Mouse (Mus musculus) forebrain, embryonic 16.5 days (tissue): Measurements from ENCODE around the gene Arsg. TPM values are rescaled to one million over a fixed set of nuclear protein-coding genes. Genes with fewer than 3 reads are reported as not detected.

Source experiments
- ATAC-seq: fragments of 200-750 bp; cut with Nextera tagmentation; 2 replicates; pipeline ENCODE4 v1.8.0; 2017; ENCODE audit warnings: mild to moderate bottlenecking, moderate library complexity
- H3K27ac ChIP-seq: fragments of 300-500 bp; sonication (generic); 2 replicates; pipeline ENCODE4 v1.5.1; 2014; ENCODE audit warnings: low read length, control low read depth
- H3K27me3 ChIP-seq: fragments of 300-500 bp; sonication (generic); replicated peaks from 2 replicates; pipeline ENCODE4 v1.6.1; 2014; ENCODE audit warnings: low read length; ENCODE audit not compliant: control insufficient read depth, insufficient read depth
- H3K36me3 ChIP-seq: fragments of 300-500 bp; sonication (generic); 2 replicates; pipeline ENCODE4 v1.6.1; 2014; ENCODE audit not compliant: control insufficient read depth, insufficient read depth
- H3K4me1 ChIP-seq: fragments of 300-500 bp; sonication (generic); replicated peaks from 2 replicates; pipeline ENCODE4 v1.6.1; 2014; ENCODE audit warnings: low read length; ENCODE audit not compliant: control insufficient read depth, insufficient read depth
- H3K4me2 ChIP-seq: fragments of 300-500 bp; sonication (generic); 2 replicates; pipeline ENCODE4 v1.6.1; 2014; ENCODE audit warnings: mild to moderate bottlenecking, low read length, control low read depth
- H3K4me3 ChIP-seq: fragments of 300-500 bp; sonication (generic); replicated peaks from 2 replicates; pipeline ENCODE4 v1.5.1; 2014; ENCODE audit warnings: mild to moderate bottlenecking, low read length, control low read depth
- H3K9ac ChIP-seq: fragments of 300-500 bp; sonication (generic); replicated peaks from 2 replicates; pipeline ENCODE4 v1.6.1; 2014; ENCODE audit warnings: low read depth, low read length, control low read depth
- H3K9me3 ChIP-seq: fragments of 300-500 bp; sonication (generic); 2 replicates; pipeline ENCODE4 v1.6.1; 2016; ENCODE audit warnings: low read length; ENCODE audit not compliant: control insufficient read depth
- WGBS: fragments of 180-500 bp; shearing (Covaris S2); extraction: QIAGEN DNeasy Blood & Tissue Kit; methylation state at CpG from one replicate; pipeline ENCODE4 v1.1.7; 2014; 5-methylcytosine and 5-hydroxymethylcytosine counted together
- polyA plus RNA-seq: library from polyadenylated mRNA; unstranded; fragments of >200 nt; fragmentation: Nextera tagmentation; extraction: Ambion mirVana; gene quantifications from 2 replicates; pipeline ENCODE4 v1.2.1, GENCODE M21; 2015

The Arsg gene
- polyA plus RNA-seq, 1 experiment from 2014 or later = 4.1 TPM

DNA sequence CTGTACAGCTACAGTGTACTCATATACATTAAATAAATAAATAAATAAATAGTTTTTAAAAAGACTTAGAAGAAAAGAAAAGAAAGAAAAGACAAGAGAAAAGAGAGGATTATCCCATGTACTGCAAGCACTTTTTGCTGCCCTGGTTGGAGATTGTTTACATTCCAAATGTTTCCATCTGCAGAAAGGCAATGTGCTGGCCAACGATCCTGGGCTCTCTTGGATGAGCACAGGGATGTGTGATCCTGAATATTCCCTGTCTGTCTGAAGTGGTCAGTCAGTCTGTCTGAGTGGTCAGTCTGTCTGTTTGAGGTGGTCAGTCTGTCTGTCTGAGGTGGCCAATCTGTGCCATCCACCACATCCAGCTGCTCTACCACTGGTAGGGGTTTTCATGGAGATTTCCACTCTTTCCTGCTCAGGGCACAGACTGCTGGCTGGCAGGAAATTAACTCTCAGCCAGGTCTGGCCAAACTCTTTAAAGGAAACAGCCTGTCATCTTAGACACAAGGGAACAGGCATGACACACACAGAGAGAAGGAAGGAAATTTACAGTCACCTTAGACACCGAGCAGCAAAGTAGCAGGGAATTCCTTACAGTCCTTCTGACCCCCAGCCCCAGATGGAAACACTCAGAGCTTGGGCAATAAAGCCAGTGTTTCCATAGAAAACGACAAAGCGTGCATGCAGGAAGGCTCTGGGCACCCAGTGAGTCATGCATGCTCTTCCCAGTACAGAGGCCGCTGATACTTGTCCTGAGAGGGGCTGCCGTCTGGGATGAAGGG is 120.2 kb downstream of the Arsg start:
- Histone ChIP-seq H3K36me3 (no peaks in the 10 kb centered on the region), H3K27me3 (no peaks in the 10 kb centered on the region), H3K4me1 (no peaks in the 10 kb centered on the region), H3K27ac (no peak overlapping the region), H3K4me2 (no peak overlapping the region), H3K9ac (no peak overlapping the region), H3K9me3 (no peaks in the 10 kb centered on the region), H3K4me3 (no peak overlapping the region)
- ATAC-seq = no peak
- WGBS = 83% methylated on average over 6 of the region's 6 CpGs

GRCm38 (mm10) chr11:109594761-109595160 is 121.6 kb downstream of the Arsg start:
- ATAC-seq = no peak
- WGBS = 87% methylated on average over 8 of the region's 8 CpGs
- no peak overlapping the region for H3K9ac ChIP-seq
- H3K4me3 ChIP-seq = no peak overlapping the region
- no peaks in the 10 kb centered on the region for H3K27me3 ChIP-seq
- H3K27ac ChIP-seq = no peak overlapping the region
- no peaks in the 10 kb centered on the region for H3K4me1 ChIP-seq
- no peak overlapping the region for H3K4me2 ChIP-seq
- H3K9me3 ChIP-seq = no peaks in the 10 kb centered on the region
- H3K36me3 ChIP-seq = no peaks in the 10 kb centered on the region

- Histone ChIP-seq H3K27me3 (no peaks in the 10 kb centered on the region), H3K4me1 (no peaks in the 10 kb centered on the region), H3K4me2 (no peak overlapping the region), H3K9ac (no peak overlapping the region), H3K36me3 (no peaks in the 10 kb centered on the region), H3K9me3 (no peaks in the 10 kb centered on the region), H3K4me3 (no peak overlapping the region), H3K27ac (no peak overlapping the region)
- no peak for ATAC-seq
- WGBS = 90% methylated on average over 12 of the region's 12 CpGs
These were observed 125.8 kb downstream of the Arsg start for GRCm38 (mm10) chr11:109598778-109599570.

DNA sequence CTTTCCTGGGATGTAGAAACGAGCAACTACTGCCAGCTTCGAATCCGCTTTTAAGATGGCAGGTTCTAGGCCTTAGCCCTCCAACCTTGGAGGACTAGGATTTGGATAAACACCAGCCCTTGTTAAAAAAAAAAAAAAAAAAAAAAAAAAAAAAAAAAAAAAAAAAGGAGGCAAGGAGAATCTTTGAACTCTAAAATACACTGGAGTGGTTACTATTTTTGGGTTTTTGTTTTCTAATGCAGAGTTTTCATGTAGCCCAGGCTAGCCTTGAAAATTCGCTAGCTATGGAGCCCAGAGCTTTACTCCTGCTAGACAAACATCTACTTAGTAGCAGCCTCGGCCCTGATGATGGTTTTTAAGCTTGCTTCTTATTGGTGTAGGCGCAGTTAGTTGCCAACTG is 134.4 kb downstream of the Arsg start:
- no peaks in the 10 kb centered on the region for H3K27me3 ChIP-seq
- no peak overlapping the region for H3K4me2 ChIP-seq
- H3K27ac ChIP-seq = no peak overlapping the region
- H3K36me3 ChIP-seq = no peaks in the 10 kb centered on the region
- no peaks in the 10 kb centered on the region for H3K9me3 ChIP-seq
- H3K4me1 ChIP-seq = peaks cover 9% of the 10 kb centered on the region
- H3K9ac ChIP-seq = no peak overlapping the region
- 71% methylated on average over 6 of the region's 6 CpGs for WGBS
- H3K4me3 ChIP-seq = no peak overlapping the region
- ATAC-seq = no peak

DNA sequence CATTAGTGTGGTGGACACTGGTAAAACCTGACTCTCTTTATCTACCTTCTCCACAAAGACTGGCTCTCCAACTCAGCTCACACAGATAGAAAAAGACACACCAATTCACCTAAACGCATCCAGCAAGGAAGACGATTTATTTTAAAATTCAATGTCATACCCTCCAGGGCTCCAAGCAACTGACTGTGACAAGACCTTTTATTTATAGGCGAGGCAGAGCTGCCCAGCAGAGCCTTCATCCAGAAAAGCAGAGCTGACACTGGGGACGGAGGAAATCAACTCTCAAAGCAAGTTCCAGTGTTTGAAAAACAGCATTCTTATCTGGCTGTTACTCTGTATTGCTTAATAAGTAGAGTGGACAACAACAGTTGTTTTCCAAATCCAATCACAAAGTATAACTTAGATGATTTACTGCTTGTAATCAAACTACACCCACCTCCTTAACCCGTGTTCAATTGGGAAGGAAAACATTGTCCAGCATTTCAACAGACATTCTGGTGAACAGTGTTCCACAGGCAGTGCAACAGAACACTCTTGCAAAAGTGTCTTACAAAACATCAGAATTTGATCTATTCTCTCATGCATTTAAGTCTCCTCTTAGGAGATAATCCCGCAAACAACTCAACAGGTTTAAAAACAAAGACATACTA is 135.9 kb downstream of the Arsg start:
- Histone ChIP-seq H3K4me1 (peaks cover 9% of the 10 kb centered on the region), H3K9me3 (no peaks in the 10 kb centered on the region), H3K4me3 (no peak overlapping the region), H3K36me3 (no peaks in the 10 kb centered on the region), H3K27ac (no peak overlapping the region), H3K27me3 (0 out of 2 replicates have a peak, but pooled peaks cover 2% of the 10 kb centered on the region), H3K4me2 (no peak overlapping the region), H3K9ac (no peak overlapping the region)
- 78% methylated on average over 6 of the region's 6 CpGs for WGBS
- ATAC-seq = no peak

- H3K27me3 ChIP-seq = 0 out of 2 replicates have a peak, but pooled peaks cover 2% of the 10 kb centered on the region
- H3K36me3 ChIP-seq = no peaks in the 10 kb centered on the region
- H3K4me3 ChIP-seq = peak overlapping the region; percentile 78
- H3K4me1 ChIP-seq = peaks cover 9% of the 10 kb centered on the region
- no peak for ATAC-seq
- WGBS = 4% methylated on average over 9 of the region's 9 CpGs
- H3K4me2 ChIP-seq = peak overlapping the region; percentile 88
- H3K27ac ChIP-seq = no peak overlapping the region
- H3K9ac ChIP-seq = peak overlapping the region; percentile 68
- no peaks in the 10 kb centered on the region for H3K9me3 ChIP-seq
These were observed 137.0 kb downstream of the Arsg start for GRCm38 (mm10) chr11:109610046-109610794.

DNA sequence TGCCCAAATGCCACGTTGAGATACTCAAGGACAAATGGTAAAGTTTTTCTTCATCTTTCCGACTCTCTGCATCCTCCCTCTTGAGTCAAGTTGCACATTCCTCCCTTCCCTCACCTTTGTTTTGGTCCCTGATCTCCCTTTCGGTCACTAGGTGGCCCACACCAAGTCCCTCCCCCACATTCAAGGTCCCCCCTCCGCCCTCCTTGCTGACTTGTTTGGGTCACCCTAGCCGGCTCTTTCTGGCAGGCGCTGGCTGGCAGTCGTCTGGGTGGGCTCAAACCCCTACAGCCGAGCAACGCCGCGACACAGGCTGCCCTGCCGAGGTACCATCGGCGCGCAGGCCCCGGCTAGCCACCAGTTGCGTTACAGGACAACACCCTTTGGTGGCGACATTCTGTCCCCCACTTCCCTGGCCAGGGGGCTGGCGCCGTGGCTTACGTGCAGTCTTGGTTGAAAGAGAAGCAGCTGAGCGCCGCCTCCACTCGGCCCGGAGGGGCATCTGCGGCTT is 137.7 kb downstream of the Arsg start:
- Histone ChIP-seq H3K27me3 (0 out of 2 replicates have a peak, but pooled peaks cover 2% of the 10 kb centered on the region), H3K4me2 (peak overlapping the region; percentile 88), H3K9ac (peak overlapping the region; percentile 68), H3K4me3 (peak overlapping the region; percentile 78), H3K27ac (no peak overlapping the region), H3K9me3 (no peaks in the 10 kb centered on the region), H3K36me3 (no peaks in the 10 kb centered on the region), H3K4me1 (peaks cover 9% of the 10 kb centered on the region)
- WGBS = under 1% methylated on average over 26 of the region's 26 CpGs
- ATAC-seq = no peak

DNA sequence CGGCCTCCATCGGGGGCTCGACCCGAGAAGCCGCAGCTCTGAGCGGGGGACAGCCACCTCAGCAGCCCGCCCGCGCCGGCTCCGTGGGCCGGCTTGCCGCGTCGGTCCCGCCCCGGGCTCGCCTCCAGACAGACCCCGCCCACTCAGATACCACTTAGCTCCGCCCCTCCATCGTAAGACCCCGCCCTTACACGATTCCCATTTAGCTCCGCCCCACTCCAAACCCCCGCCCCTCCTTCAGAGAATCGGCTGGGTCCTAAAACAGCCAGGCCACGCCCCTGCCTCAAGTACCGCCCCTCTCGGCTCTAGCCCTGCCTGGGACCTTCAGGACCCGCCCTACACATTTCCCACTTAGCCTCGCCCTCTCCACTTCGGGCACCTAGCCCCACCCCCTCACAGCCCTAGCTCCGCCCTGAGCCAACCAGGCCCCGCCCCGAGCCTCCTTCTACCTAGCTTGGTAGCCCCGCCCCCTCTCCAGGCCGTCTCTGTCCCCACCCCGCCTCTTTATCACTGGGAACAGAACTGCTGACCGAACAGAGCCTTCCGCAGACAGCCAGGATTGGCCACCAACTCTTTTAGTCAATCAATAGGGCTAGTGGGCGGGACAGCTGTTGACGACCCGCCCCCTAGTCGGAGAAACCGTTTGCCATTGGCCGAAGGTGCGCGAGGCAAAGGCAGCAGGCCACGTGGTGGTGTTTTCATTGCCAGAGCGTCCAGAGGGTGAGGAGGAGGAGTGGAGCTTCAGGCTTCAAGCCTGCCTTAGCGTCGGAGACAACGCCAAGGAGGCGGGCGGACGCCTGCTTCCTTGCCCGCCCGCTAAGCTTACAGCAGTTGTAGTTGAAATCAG is 138.4 kb downstream of the Arsg start, which contains the start of gene Wipi1:
Wipi1 (minus strand) TSS at position 665 of the 847 bp plus-strand sequence.
- H3K9me3 ChIP-seq = no peaks in the 10 kb centered on the region
- 0 out of 2 replicates have a peak, but pooled peaks cover 2% of the 10 kb centered on the region for H3K27me3 ChIP-seq
- H3K4me1 ChIP-seq = peaks cover 9% of the 10 kb centered on the region
- H3K4me2 ChIP-seq = peak within 1 kb of the TSS; percentile 88
- peak; percentile 94 for ATAC-seq
- no peaks in the 10 kb centered on the region for H3K36me3 ChIP-seq
- WGBS = under 1% methylated on average over 55 of the region's 58 CpGs
- H3K27ac ChIP-seq = peak within 1 kb of the TSS; percentile 13
- peak within 1 kb of the TSS; percentile 68 for H3K9ac ChIP-seq
- peak within 1 kb of the TSS; percentile 78 for H3K4me3 ChIP-seq
